Mouse (Mus musculus) right cerebral cortex, postnatal 10 days (tissue): ENCODE data around the gene Gm6040.

Source experiments
- DNase-seq, 2 experiments: peaks; one replicate each; pipeline ENCODE4 v3.0.0; 2021; ENCODE audit warnings: low spot score in 2 of 2

Gm6040 gene

GRCm38 (mm10) chr8:20921971-20922370 is at the start of gene Gm6040:
TSS of gene Gm6040 (minus strand) at chr8:20922071.
- DNase-seq: no peak

- DNase-seq: no peak
Observed at GRCm38 (mm10) chr8:20964531-20964930, 42.7 kb upstream of the Gm6040 start.

- DNase-seq: no peak
Observed at GRCm38 (mm10) chr8:20944610-20945009, 22.7 kb upstream of the Gm6040 start, which contains the start of gene AY761185. TSS of gene AY761185 (minus strand) at chr8:20944710.

DNA sequence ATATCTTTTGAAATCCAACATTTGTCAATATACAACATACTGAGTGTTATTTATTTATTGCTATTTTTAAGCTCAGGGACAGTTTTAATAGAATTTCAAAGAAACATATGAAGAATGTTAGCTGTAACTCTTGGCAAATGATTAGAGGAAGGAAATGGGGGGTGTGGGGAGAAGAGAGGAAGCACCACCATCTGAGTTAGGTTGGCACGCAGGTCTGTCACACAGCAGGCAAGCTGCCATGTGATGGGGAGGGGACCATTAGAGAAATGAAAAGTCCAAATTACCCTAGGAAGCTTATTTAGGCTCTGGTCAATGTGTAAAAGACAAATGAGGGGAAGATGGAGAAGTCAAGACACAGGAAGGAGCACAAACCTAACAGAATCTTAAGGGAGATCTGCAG is 9.6 kb downstream of the Gm6040 start:
- no peak for DNase-seq

GRCm38 (mm10) chr8:20908256-20908655 is 13.6 kb downstream of the Gm6040 start:
- DNase-seq: no peak

DNA sequence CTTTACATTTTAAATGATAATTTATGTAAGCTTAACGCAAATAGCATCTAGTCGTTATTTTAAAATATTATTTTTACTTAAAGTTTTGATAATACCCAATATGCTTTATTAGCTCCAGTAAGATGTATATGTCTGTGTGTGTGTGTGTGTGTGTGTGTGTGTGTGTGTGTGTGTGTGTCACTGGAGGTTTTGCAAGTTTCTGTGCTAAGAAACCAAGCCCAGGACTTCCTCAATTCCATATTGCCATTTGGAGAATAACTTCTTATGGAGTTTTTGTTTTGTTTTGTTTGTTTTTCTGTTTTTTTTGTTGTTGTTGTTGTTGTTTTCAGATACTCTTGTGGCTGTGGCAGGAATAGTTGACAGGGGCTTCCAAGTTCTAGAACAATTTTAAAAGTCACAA is 14.8 kb downstream of the Gm6040 start:
- DNase-seq: no peak

GRCm38 (mm10) chr8:20902527-20902926 is 19.3 kb downstream of the Gm6040 start, which contains the start of gene Gm15056:
TSS of gene Gm15056 (minus strand) at chr8:20902627.
- DNase-seq: no peak

DNA sequence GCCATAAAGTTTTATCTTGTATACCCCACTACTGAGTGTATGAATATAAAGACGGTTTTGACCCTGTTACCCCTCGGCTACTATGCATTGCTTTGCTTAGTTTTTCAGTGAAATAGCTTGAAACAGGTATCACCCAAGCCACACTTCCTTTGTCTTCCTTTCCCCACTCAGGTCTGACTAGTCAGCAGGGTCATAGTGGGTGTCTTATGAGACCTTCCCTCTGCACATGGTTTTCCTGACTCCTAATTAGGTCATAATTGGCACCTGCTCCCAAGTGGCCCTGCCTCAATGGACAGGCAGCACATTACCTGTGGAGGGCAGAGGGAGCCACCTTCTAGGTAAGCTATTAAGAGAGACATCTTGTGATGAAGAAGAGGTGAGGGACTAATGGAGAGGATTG is 29.5 kb downstream of the Gm6040 start, which contains the start of gene Defb33:
Gene Defb33, plus strand, starts transcription at position 301 of the 400 bp plus-strand sequence.
- DNase-seq: no peak

- DNase-seq: no peak
Observed at GRCm38 (mm10) chr8:20874608-20875007, 47.3 kb downstream of the Gm6040 start.
